Mouse (Mus musculus): ENCODE measurements around the gene Wfdc15a.
"Not testable (repeated sequence)": the region's sequence is repeated elsewhere in the genome, so short reads cannot be mapped to it uniquely, and the experiment has no call there.

Wfdc15a gene

DNA sequence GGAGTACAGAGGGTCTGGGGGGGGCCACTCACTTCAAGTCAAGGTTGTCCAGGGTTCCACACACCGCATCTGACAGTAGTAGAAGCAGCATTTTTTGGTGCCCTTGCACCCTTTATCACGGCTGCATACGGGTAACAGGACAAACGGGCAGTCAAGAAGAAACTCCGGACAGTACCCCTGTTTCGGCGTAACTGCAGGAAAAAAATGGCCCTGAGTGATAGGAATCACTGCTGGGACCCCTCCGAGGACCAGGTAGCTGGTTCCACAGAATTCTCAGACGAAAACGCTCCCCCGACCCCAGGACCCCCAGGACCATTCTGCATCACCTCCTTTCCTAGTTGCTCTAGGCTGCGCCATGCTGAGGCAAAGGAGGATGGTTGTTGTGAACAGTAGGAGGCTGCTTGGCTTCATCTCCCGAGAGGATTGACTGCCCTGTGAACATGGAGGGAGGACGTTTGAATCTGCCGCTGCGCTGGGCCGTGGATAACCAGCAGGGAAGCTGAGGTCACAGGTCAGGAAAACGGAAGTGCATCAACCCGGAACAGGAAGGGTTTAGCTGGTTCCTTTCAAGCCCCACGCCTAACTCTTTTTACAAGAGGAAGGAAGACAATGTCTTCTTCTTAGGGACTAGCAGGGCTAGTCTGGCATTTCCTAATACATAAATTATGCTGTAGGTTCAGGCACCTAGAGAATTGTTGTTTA lies at the start of gene Wfdc15a:
Wfdc15a (minus strand) TSS at position 505 of the 702 bp plus-strand sequence.
- no peak for DNase-seq (ENCODE audit: low spot score)

DNA sequence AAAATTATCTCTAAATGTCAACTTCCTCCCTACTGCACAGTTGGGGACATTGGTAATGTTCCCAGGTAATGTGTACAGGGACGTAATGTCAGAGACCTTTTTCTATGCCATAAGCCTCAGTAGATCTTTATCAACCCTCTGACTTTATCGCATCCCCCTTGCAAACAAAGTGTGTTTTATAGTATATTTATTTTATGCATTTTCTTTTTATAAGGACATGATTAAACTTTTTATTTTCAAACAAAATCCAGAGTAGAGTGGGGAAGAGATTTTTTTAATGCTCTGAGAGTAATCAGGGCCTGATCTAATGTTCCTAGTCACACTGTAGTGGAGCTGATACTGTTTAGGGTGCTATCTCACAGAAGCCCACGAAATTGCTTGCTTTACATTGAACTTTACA lies 38.4 kb upstream of the Wfdc15a start, which contains the start of gene Svs2:
Svs2 (minus strand) TSS at position 101 of the 400 bp plus-strand sequence.
- no peak for DNase-seq (ENCODE audit: low spot score)

DNA sequence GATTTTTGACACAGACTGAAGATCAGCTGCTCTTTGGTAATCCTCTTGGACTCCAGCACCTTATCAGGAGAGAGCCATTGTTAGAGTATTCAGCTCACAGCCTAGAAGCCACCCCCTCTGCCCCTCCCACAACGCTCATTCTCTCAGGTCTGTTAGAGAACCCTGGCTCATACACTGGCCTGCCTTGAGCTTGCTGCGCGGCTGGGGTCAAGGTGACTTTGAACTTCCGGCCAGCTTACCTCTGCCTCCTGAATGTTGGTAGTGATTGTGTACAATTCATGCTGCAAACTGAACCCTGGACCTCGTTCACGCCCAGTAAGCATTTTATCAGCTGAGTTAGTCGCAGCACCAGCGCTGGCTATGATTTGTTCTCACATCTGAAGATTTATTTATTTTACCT lies 32.7 kb upstream of the Wfdc15a start:
- no peak for DNase-seq (ENCODE audit: low spot score)

DNA sequence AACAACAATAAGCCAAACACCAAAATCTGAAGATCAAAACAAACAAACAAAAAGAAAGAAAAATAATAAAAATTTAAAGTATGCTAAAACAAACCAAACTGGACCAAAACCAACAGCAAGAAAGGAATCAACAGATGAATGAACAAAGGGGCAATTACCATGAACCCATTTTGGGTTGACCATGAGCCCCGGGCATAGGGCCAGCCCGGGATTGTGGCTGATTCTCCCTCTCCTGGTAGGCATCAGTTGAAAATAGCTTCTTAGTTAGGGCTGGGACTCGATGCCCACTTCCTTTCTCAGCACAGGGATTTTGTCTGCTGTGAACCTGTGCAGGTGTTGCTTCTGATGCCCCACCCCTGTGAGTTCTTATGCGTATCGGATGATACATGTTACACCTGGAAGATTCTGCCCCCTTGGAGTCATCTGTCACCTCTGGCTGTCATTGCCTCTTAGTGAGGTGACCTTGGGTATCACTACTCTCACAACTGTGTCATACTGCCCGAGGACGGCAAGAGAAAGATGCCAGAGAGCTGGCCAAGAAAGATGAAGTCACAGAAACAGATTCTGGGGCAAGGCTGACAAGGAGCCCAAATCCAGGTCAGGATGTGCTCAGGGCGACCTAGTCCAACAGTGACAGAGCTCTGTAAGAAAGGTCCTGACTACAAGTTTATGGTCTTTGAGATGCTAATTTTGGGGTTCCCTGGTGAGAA lies 28.6 kb upstream of the Wfdc15a start:
- DNase-seq (ENCODE audit: low spot score), result no peak

DNA sequence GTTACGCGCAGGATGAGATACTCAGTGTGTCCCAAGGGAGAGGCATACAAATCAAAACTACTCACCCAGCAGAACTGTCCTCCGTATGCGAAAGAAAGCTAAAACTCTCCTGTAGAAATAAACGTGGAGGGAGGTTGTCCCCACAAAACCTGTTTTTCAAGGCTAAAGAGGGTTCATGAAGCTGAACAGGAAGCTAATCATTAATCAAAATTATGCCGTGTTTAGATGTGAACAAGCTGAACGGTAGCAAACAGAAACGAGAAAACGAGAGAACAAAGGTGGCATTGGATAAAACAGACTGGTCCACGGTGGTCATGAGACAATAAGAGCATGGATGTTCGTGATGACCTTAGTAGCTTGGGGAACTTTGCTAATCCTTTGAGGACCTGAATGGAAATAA lies 21.6 kb upstream of the Wfdc15a start, which contains the start of gene Wfdc15b:
Wfdc15b (minus strand) TSS at position 139 of the 400 bp plus-strand sequence.
- DNase-seq (ENCODE audit: low spot score), result no peak

DNA sequence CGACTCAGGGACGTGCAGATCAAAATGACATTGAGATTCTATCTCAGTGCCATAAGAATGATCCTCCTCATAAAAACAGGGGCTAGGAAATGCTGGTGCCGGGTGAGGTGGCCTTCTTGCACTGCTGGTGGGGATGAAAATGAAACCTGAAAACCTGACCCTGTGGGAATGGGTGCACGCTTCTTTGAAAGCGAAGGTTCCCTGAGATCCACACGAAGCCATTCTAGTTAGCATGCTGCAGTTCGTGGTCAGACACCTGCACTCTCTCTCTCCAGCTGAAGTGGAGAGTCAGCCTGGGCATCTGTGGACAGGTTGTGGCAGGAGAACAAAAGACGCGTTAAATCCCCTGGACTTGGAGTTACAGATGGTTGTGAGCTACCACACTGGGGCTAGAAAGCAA lies 19.4 kb upstream of the Wfdc15a start:
- DNase-seq (ENCODE audit: low spot score), result no peak

DNA sequence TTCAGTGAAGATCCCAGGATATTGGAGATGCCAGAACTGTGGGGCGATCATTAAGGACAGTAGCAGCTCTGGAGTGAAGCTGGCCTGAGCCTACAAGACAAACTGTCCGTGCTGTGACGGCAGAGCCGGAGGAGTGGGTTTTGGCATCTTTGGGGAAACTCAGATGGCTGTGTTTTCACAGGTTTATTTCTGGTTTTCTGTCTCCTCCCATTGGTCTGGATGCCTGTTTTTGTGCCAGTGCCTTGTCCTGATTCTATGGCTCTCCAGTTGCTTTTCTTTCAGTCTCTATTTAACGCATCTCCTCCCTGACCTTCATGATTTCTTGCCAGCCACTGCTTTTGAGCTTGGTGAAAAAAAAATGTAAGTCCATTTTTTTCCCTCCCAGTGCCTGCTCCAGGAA lies 12.8 kb upstream of the Wfdc15a start:
- DNase-seq (ENCODE audit: low spot score), result no peak

DNA sequence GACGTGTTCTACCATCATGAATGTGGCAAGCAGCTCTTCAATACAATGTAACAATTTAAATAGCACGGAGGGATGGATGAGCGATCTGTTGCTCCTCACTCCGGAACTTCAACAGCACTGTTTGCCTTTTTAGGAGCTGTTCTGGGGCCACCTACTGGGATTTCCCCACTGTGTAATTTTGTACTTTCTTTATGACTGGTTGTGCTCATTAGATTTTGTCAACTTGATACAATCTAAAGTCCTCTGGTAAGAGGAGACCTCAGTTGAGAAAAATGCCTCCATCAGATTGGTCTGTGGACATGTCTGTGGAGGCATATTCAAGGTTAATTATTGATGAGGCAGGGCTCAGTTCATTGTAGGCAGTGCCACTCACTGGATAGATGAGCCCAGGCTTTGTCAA lies 11.0 kb upstream of the Wfdc15a start:
- no peak for DNase-seq (ENCODE audit: low spot score)

DNA sequence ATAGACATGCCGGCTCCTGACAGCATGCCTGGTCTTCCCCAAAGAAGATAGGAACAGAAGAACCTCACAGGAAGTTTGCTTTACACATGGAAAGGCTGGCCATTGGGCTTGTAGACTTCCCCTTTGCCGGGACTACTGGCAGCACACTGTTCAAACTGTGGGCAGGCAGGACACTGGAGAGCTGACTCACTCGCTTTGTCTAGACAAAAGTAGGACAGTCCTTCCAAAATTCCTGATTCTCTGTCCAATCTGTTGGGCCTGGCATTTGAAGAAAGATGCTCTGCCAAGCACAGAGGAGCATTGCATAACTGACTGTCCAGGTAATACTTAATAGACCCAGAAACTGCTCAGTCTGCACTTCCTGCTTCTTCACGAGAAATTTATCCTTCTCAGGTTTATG lies 6.7 kb upstream of the Wfdc15a start:
- DNase-seq (ENCODE audit: low spot score), result no peak

DNA sequence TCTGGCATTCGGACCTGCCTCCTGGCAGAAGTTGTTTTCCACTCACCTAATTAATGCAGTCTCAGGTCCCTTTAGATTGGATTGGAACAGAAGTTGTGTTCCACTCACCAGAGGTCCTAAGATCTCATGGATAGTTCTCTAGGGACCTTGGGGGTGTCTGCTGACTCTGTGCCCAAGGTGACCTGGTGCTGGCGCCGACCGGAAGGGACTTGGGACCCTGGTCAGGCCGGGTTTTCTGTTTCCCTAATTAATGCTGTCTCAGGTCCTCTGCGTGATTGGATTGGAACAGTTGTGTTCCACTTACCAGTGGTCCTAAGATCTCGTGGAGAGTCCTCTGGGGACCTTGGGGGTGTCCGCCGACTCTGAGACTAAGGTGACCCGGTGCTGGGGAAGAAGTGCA lies 6.1 kb upstream of the Wfdc15a start:
- not testable (repeated sequence) for DNase-seq (ENCODE audit: low spot score)

DNA sequence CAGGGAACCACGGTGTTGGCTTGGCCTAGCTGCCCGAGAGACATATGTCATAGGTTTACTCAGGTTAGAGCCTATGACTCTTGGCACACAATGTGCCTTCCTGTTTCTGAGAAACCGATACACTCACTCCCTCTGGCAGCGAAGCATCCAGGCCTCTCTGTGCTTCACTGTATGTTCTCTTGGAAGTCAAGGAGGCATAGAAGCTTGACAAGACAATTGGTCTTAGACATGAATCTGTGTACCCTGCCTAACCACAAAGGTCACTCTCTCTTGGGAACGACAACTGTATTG lies 3.3 kb downstream of the Wfdc15a start:
- no peak for DNase-seq (ENCODE audit: low spot score)

DNA sequence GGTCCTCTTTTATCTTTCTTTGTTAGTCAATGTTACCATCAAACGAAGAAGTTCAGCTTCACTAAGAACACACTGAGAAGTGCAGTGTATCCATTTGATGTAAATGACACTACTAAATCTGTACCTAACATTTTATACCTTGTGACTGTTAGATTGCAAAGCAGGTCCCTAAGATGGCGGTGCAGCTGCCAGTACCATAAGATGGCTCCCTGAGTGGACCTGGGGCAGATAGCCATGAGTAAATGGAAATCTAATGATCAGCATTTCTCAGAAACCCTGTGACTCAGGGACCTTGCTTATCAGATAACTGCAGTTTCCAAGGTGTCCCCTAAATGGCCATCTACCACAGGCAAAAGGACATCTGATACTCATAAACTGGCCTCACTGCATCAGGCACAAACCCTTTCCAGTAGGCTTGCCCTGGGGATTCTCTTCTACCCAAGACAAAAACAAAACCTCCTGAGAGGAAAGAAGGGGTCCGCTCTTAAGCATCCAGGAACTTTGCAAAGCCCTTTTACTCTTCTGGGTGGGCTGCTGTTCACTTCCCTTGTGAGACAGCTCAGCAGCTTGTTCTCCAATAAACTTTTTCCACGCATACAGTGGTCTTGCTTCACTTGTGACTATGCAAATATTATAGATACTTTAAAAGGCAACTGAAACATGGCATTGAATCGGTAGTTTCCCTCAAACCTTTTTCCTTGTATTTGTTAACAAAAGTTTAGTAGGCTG lies 3.8 kb downstream of the Wfdc15a start:
- no peak for DNase-seq (ENCODE audit: low spot score)

DNA sequence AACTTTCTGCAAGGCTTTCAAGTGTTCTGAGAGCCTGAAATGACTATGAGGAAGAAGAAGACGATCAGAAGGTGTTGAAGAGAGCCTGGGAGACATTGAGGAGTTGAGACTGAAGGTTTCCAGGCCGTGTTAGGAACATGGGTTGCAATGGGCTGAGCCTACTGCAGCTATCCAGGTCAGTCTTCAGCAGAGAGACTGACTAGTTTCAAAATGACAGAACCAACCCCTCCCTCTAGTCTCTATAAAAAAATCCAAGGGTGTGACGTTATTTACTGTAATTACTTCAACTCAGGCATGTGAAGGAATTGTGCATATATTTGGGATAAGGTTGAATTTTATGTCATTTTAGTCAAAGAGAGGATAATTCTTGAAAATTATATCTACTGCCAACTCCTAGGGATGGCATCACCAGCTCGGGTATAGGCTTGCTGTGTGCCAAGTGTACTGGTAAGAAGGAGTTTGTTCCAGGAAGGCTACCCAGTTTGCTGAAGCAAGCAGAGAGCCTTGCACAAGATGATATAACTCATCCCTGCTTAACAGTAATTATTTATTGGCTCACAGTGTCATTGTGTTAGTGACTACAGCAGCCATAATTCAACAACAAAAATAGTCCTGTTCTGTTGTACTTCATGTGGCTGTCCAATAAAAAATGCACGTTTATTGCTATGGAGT lies 4.8 kb downstream of the Wfdc15a start:
- no peak for DNase-seq (ENCODE audit: low spot score)

DNA sequence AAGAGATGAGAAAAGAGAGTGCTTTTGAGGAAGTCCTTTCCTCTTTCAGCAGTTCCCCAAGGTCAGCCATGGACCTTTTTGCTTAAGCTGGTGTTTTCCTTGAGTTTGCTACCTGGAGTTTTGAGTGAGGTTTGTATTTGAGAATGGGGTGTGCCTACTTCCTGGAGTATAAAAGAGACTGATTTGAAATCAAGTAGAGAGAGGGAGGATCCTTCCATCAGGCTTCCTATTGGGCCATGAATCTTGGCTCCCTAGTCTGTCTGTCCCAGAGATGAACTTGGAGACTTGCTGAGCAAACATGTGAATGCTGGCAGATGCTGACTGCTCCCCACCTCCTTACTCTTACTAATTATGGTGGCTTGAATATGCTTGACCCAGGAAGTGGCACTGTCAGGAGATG lies 7.7 kb downstream of the Wfdc15a start:
- no peak for DNase-seq (ENCODE audit: low spot score)

DNA sequence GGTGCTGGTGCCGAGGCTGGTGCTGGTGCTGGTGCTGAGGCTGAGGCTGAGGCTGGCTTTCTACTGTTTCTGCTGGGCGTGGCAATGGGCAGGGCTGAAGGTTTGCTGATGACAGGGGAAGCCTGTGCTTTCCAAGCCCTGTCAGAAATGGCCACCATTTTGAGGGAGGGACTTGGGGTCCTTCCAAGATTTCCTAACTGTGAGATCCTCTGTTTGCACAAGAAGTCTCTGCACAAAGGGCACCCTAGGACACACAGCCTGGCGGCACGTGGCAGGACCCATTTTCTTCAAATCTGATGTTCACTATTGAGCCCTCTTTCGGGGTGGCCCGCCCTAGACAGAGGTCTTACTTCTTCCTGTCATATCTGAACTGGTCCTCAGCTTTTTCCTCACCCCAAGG lies 9.4 kb downstream of the Wfdc15a start, which contains the start of gene Wfdc12:
Wfdc12 (minus strand) TSS at position 33 of the 400 bp plus-strand sequence.
- peak; percentile 35 for DNase-seq (ENCODE audit: low spot score)

DNA sequence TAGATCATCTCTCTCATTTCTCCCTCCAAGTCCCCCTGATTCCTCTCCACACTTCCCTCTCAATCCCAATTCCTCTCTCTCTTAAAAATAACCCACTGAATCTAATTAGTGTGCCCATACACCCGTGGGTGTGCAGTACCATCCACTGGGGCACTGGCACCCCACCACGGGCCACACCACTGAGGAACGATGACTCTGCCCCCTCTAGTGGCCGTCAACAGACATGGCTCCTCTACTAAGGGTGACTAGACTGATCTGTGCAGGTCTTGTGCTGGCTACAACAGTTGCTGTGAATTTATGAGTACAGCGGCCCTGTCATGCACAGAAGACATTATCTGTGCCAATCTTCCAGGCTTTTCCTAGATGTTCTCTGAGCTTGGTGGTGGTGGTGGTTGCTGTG lies 11.2 kb downstream of the Wfdc15a start:
- DNase-seq (ENCODE audit: low spot score), result no peak

DNA sequence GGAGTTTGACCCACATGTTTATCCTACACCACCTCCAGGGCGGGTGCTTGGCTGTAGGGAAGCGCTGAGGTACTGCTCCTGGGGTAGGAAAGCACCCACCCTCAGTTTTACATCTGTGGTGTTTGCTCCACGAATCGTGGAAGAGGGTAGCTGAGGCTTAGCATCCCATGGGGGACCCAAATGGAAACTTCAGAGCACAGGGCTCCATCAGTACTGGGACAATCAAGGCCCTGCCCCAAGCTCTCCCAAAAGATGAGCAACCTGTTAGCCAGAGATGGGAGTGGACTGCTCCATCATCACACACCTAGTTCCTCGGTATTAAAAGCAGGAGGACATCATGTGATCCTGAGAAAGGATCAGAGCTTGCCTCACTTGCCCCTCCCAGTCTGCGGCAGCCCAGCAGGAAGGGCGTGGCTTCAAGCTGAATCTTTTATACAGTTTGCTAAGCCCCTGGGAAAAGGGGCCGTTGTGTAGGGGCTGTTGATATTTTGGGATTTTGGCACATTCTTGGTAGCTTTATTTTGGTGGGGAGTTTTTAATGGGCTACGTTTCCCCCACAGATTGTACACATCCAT lies 15.7 kb downstream of the Wfdc15a start:
- no peak for DNase-seq (ENCODE audit: low spot score)

DNA sequence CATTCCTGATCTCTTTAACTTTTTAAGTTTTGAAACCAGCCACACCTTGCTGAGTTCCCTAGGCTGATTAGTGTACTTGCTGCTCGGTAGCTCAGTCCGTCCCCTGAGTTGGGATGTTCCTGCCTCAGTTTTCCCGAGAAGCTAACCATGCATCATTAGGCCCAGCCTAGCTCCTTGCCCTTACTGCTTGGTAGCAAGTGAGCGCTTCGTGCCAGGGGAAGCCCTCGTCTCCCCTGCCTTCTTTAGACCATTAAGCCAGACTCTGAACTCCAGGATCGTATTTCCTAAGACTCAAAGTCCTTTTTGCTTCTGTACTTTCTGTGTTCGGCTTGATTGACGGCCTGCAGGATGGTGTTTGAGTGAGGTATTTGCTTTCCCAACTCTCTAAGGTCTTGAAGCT lies 16.6 kb downstream of the Wfdc15a start:
- no peak for DNase-seq (ENCODE audit: low spot score)

DNA sequence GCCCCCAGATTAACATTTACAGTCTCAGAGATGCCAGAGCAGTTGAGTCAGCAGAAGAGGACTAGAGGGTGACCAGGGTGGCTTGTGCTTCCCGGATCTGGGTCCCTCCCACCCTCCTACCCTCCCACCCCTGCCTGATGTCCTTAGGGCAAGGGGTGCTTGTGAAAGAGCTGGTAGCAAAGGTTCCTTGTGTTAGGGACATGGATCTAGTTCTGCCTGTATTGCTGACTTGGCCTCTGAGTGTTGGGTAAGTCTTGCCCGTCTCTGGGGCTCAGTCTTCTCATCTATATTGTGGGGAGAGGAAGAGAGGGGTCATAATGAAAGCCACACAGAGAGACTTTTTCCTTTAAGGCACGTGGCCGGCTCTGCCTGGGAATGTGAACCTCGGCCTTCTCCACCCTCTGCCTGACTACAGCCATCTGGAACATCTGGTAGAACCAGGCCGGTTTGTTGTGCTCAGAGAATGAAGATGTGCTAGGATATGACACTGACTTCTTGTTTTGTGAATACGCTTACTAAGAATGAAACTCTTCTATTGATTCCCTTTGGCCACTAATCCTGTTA lies 17.2 kb downstream of the Wfdc15a start, which contains the start of gene Wfdc5:
Wfdc5 (minus strand) TSS at position 51 of the 564 bp plus-strand sequence.
- no peak for DNase-seq (ENCODE audit: low spot score)

DNA sequence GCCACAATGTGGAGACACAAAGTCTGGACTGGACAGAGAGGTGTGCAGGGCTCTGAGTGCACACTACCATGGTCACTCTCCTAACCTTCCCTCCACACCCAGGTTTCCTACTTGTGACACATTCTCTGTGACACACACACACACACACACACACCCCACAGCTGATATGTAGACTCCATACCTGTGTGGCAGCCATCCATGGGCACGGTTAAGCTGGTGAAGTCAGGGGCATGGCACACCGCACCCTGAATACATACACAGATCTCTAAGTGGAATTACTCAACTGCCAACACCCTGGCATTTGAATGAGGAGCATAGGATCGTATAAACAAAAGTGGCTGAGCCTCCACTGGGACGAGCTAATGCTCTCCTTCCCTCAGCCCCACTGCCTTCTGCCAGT lies 19.2 kb downstream of the Wfdc15a start:
- DNase-seq (ENCODE audit: low spot score), result peak; percentile 42

DNA sequence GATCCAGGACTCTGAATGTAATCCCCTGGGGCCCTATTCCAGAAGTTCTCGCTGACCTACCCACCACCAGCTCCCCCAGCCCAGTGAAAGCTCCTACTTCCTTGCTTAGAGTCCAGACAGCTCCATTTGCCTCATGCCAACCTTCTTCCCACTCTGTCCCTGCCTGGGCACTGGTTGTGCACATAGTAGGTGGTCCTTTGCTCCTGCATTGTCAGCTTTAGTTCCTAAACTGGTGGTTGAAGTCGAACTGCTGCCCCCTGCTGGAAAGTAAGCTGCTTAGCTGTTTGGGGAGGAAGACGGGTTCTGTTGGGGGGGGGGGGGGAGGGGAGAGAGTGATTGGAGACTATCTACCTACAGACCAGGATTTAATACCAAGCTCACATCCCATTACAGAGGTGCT lies 19.8 kb downstream of the Wfdc15a start:
- peak; percentile 39 for DNase-seq (ENCODE audit: low spot score)

DNA sequence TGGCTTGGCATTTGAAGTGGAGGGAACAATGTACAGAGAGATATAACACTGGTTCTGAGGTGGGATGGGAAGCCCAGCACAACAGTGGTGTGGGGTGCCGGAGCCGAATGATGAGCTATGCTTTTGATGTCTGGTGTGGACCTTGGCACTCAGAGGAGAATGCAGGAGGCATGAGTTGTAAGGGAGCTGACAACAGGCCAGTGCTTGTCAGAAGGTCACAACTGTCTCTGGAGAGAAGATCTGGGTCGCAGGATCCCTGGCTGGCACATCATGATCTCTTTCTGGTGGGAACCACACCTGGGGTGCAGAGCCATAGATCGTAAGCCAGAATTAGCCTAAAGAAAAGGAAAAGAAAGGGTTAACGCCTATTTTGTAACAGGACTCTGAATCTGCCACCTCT lies 22.1 kb downstream of the Wfdc15a start:
- no peak for DNase-seq (ENCODE audit: low spot score)
